Comparison of ENCODE assay signal across 20 mouse cellular contexts in the genomic region with DNA sequence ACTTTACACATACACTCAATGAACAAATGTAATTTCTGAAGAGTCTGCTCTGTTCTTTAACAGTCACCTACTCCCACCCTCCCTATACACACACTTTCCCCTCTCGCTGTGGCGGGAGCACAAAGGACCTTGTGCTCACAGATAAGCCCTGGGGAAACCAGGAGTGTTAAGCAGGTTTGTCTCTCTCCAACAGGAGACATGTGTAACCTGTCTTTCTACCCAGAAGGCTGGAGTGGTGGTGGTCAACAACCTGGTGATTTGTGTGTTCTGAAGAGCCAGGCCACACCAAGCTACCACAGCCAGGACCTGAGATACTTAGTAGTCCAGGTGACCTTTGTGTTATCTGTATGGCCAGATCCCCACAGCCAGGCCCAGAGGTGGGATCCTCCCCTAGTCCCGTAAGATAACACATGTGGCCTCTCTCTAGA. TPM values are rescaled to one million over a fixed set of nuclear protein-coding genes. Genes with fewer than 3 reads are reported as not detected.
A peak's percentile ranks its signal among the peaks of the same experiment; 100 is the strongest.
DNase-seq lines count a peak whose midpoint lies in the region; ATAC-seq and TF ChIP-seq lines count a peak whose summit lies in the region.
"Had no signal": no experiment of that assay in that cellular context is flagged by ENCODE, and none has a peak within 500 bp of the region (broad histone marks: within the 10 kb centered on the region; RNA-seq: fewer than 3 reads in every experiment).

No protein-coding gene starts in this region.

- no peaks in the 10 kb centered on the region for H3K36me3 ChIP-seq in heart, embryonic 13.5 days
- peaks cover 0 to 38% of the 10 kb centered on the region in 2 experiments; a peak in 2 of 4 replicates for H3K36me3 ChIP-seq in MEL (ENCODE audit: control insufficient read depth in 1 of 2, insufficient read depth in 2 of 2, low read length in 2 of 2)
- H3K36me3 ChIP-seq in liver, postnatal 0 days (replicated peaks; ENCODE audit: insufficient read depth, low read length) = no peaks in the 10 kb centered on the region
- H3K36me3 ChIP-seq in kidney, adult 2 months (ENCODE audit: control insufficient read depth, insufficient read depth, low read length) = no peaks in the 10 kb centered on the region

- TF ChIP-seq RAD21 in MEL (IDR thresholded peaks at IDR 0.05; ENCODE audit: low read depth, low read length) = no peak

- no peak; a peak in 1 of 6 replicates for TF ChIP-seq CTCF in MEL (IDR thresholded peaks at IDR 0.05 in 2 of 3, conservative IDR thresholded peaks at IDR 0.05 in 1 of 3; ENCODE audit: control insufficient read depth in 1 of 3, insufficient read depth in 1 of 3, low read depth in 2 of 3, low read length in 3 of 3, poor library complexity in 1 of 3, severe bottlenecking in 1 of 3)
- no peak for TF ChIP-seq CTCF in liver, postnatal 0 days (IDR thresholded peaks at IDR 0.05; ENCODE audit: low read depth)
- TF ChIP-seq CTCF in kidney, adult 2 months (conservative IDR thresholded peaks at IDR 0.05; ENCODE audit: insufficient read depth, insufficient read length, low read depth, low read length) = no peak

- no peak for TF ChIP-seq POLR2A in MEL (IDR thresholded peaks at IDR 0.05; ENCODE audit: control insufficient read depth in 1 of 2, insufficient read depth in 1 of 2, low read depth in 1 of 2, low read length in 2 of 2, poor library complexity in 1 of 2)
- TF ChIP-seq POLR2A in kidney, adult 2 months (IDR thresholded peaks at IDR 0.05; ENCODE audit: low read depth, low read length) = no peak

- H3K9ac ChIP-seq in heart, embryonic 13.5 days = no peak overlapping the region
- H3K9ac ChIP-seq in MEL (ENCODE audit: control insufficient read depth, low read depth, low read length, poor library complexity, severe bottlenecking) = no peak overlapping the region
- 0 out of 2 replicates have a peak overlapping the region, but pooled peaks have one; percentile 18 for H3K9ac ChIP-seq in liver, postnatal 0 days (replicated peaks)

- peaks cover 12% of the 10 kb centered on the region for H3K4me1 ChIP-seq in heart, embryonic 13.5 days
- H3K4me1 ChIP-seq in MEL (ENCODE audit: control insufficient read depth in 1 of 2, insufficient read depth in 2 of 2, low read length in 2 of 2) = peaks cover 27 to 43% of the 10 kb centered on the region in 2 experiments
- peaks cover 40% of the 10 kb centered on the region for H3K4me1 ChIP-seq in liver, postnatal 0 days (ENCODE audit: insufficient read depth)
- no peaks in the 10 kb centered on the region for H3K4me1 ChIP-seq in kidney, adult 2 months (ENCODE audit: control insufficient read depth, insufficient read depth, low read length)

- no peak for TF ChIP-seq EP300 in MEL (IDR thresholded peaks at IDR 0.05; ENCODE audit: low read depth in 1 of 2, low read length in 2 of 2)
- peak; percentile 95 for TF ChIP-seq EP300 in liver, postnatal 0 days (IDR thresholded peaks at IDR 0.05; ENCODE audit: low read depth)

- no peaks in the 10 kb centered on the region for H3K9me3 ChIP-seq in heart, embryonic 13.5 days
- no peaks in the 10 kb centered on the region for H3K9me3 ChIP-seq in MEL (replicated peaks; ENCODE audit: insufficient read depth, low read length)
- H3K9me3 ChIP-seq in liver, postnatal 0 days (ENCODE audit: low read length) = no peaks in the 10 kb centered on the region

- no peak for DNase-seq in heart, postnatal 14 days
- peak; percentile 66 for DNase-seq in MEL (ENCODE audit: low read depth, low spot score)
- DNase-seq in liver, postnatal 0 days = peak; percentile 49
- no peak for DNase-seq in kidney, adult 2 months
- no peak for DNase-seq in cerebellum, postnatal 36 days
- DNase-seq in kidney, postnatal 10 days = no peak
- DNase-seq: adrenal gland, postnatal 10 days; cerebellum, adult 11 months; gastrocnemius, postnatal 36 days; lung, adult 18-20 months; midbrain, embryonic 14.5 days; right cerebral cortex, adult 18-20 months had no signal

- H3K79me2 ChIP-seq in MEL (ENCODE audit: control insufficient read depth, insufficient read depth, low read length, poor library complexity) = no peaks in the 10 kb centered on the region

- no peak overlapping the region for H3K4me2 ChIP-seq in heart, embryonic 13.5 days
- H3K4me2 ChIP-seq in liver, postnatal 0 days (ENCODE audit: low read depth, low read length) = peak overlapping the region; percentile 61

- ATAC-seq in heart, embryonic 13.5 days (ENCODE audit: extremely low read depth, insufficient number of reproducible peaks, low FRiP score, low TSS enrichment) = no peak
- ATAC-seq in erythroid progenitor cell, adult 5-6 weeks (replicated peaks; ENCODE audit: low FRiP score, poor library complexity, severe bottlenecking) = peak; percentile 80
- ATAC-seq in liver, postnatal 0 days = peak; percentile 64
- ATAC-seq: Patski had no signal

- no peak overlapping the region for H3K4me3 ChIP-seq in heart, embryonic 13.5 days
- no peak overlapping the region for H3K4me3 ChIP-seq in MEL (ENCODE audit: control insufficient read depth in 1 of 2, insufficient read depth in 1 of 2, low read depth in 2 of 2, low read length in 2 of 2)
- H3K4me3 ChIP-seq in liver, postnatal 0 days (ENCODE audit: low read depth, low read length) = no peak overlapping the region
- no peak overlapping the region for H3K4me3 ChIP-seq in kidney, adult 2 months (ENCODE audit: insufficient read depth, low read depth, low read length)

- peak overlapping the region; percentile 31; the same call in 1 of the 2 replicates for H3K27ac ChIP-seq in heart, embryonic 13.5 days (replicated peaks)
- H3K27ac ChIP-seq in MEL (ENCODE audit: control insufficient read depth, low read depth, low read length) = peak overlapping the region; percentile 3; the same call in 1 of the 2 replicates
- peak overlapping the region; percentile 67 for H3K27ac ChIP-seq in liver, postnatal 0 days (ENCODE audit: low read depth)
- H3K27ac ChIP-seq in kidney, adult 2 months (ENCODE audit: insufficient read depth, low read depth, low read length) = no peak overlapping the region
- H3K27ac ChIP-seq: kidney, postnatal 0 days had no signal

- intact Hi-C loops in heart, postnatal 14 days (cut with DNase I) = loop anchor here (5.0 to 10.0 kb wide), 3 partner anchors 106 to 318 kb away; partner anchors contain the start of gene Ensa

- no peaks in the 10 kb centered on the region for H3K27me3 ChIP-seq in heart, embryonic 13.5 days (replicated peaks)
- H3K27me3 ChIP-seq in MEL (ENCODE audit: control insufficient read depth in 1 of 2, insufficient read depth in 2 of 2, low read length in 2 of 2) = no peaks in the 10 kb centered on the region
- no peaks in the 10 kb centered on the region for H3K27me3 ChIP-seq in liver, postnatal 0 days (ENCODE audit: insufficient read depth, low read length)
- no peaks in the 10 kb centered on the region for H3K27me3 ChIP-seq in kidney, adult 2 months (replicated peaks; ENCODE audit: control insufficient read depth, insufficient read depth, low read length)
- H3K27me3 ChIP-seq: Patski had no signal

- 59% methylated on average over 3 of the region's 3 CpGs for whole genome bisulfite sequencing in heart, embryonic 13.5 days
- WGBS in liver, postnatal 0 days (ENCODE audit: insufficient replicate concordance) = 36% methylated on average over 3 of the region's 3 CpGs
- WGBS in kidney, adult 2 months = 98% methylated on average over 3 of the region's 3 CpGs

TF ChIP-seq in MEL, 35 proteins besides CTCF, POLR2A, EP300 and RAD21 (continues in another document):
- TF ChIP-seq CHD1 (IDR thresholded peaks at IDR 0.05; ENCODE audit: low read depth, low read length) (no peak), ZKSCAN1 (IDR thresholded peaks at IDR 0.05; ENCODE audit: low read depth, low read length) (no peak), USF2 (IDR thresholded peaks at IDR 0.05; ENCODE audit: borderline replicate concordance in 1 of 2, insufficient read depth in 1 of 2, low read depth in 1 of 2, low read length in 2 of 2) (no peak), TAL1 (IDR thresholded peaks at IDR 0.05; ENCODE audit: low read length) (peak; percentile 80), HCFC1 (IDR thresholded peaks at IDR 0.05; ENCODE audit: low read depth, low read length) (no peak), SIN3A (IDR thresholded peaks at IDR 0.05; ENCODE audit: low read length) (no peak), ZMIZ1 (IDR thresholded peaks at IDR 0.05; ENCODE audit: low read depth, low read length) (no peak), BHLHE40 (IDR thresholded peaks at IDR 0.05; ENCODE audit: borderline replicate concordance, low read depth, low read length) (no peak)

RNA-seq across cellular contexts. Expression of gene Ctss, which starts 10.0 kb away (rescaled TPM):
- polyA plus RNA-seq in heart, embryonic 13.5 days (2015; fragmentation: Nextera tagmentation; extraction: Ambion mirVana) = 12.3 and 13.4 TPM in 2 replicates
- 10 to 100 TPM; 11.6 to 12.7 TPM for total RNA-seq in heart, postnatal 14 days (2021)
- not detected in 2 replicates for total RNA-seq in MEL (2012; rRNA removed)
- polyA plus RNA-seq in MEL (2012; ENCODE audit: insufficient read depth in 1 of 2, insufficient read length in 2 of 2, low read depth in 1 of 2, low replicate concordance in 2 of 2, missing spikeins in 1 of 2) = not detected
- total RNA-seq in erythroid progenitor cell, adult 5-6 weeks (2015; ENCODE audit: low replicate concordance) = 97.3 and 108 TPM in 2 replicates
- 104 and 120 TPM in 2 replicates for total RNA-seq in erythroid progenitor cell, adult 5-6 weeks (2017; ENCODE audit: low replicate concordance)
- 89.4 and 92.8 TPM in 2 replicates for polyA plus RNA-seq in liver, postnatal 0 days (2015; fragmentation: Nextera tagmentation; extraction: Ambion mirVana)
- polyA plus RNA-seq in kidney, adult 2 months (2012; rRNA removed) = 8.2 and 18.1 TPM in 2 replicates
- polyA plus RNA-seq: C2C12, Patski had no signal

RNA-seq across cellular contexts. Expression of gene Ctsk, which starts 17.6 kb away (rescaled TPM):
- polyA plus RNA-seq in heart, embryonic 13.5 days (2015; fragmentation: Nextera tagmentation; extraction: Ambion mirVana) = 15.5 and 17.0 TPM in 2 replicates
- total RNA-seq in heart, postnatal 14 days (2021) = 10 to 100 TPM; 13.6 to 14.3 TPM
- 0.08 TPM in 1 of 2 replicates, not detected in the other for total RNA-seq in MEL (2012; rRNA removed)
- under 1 TPM in 1 of 2 experiments, not detected in 1; 0.10 TPM for polyA plus RNA-seq in MEL (2012; ENCODE audit: insufficient read depth in 1 of 2, insufficient read length in 2 of 2, low read depth in 1 of 2, low replicate concordance in 2 of 2, missing spikeins in 1 of 2)
- 3.4 TPM in 1 of 2 replicates, not detected in the other for total RNA-seq in erythroid progenitor cell, adult 5-6 weeks (2015; ENCODE audit: low replicate concordance)
- not detected in 2 replicates for total RNA-seq in erythroid progenitor cell, adult 5-6 weeks (2017; ENCODE audit: low replicate concordance)
- 2.0 and 2.3 TPM in 2 replicates for polyA plus RNA-seq in liver, postnatal 0 days (2015; fragmentation: Nextera tagmentation; extraction: Ambion mirVana)
- 6.5 and 8.2 TPM in 2 replicates for polyA plus RNA-seq in kidney, adult 2 months (2012; rRNA removed)
- total RNA-seq: hematopoietic stem cell, adult 5-6 weeks had no signal

RNA-seq across cellular contexts. Expression of gene Hormad1, which starts 42.8 kb away (rescaled TPM):
- not detected in 2 replicates for polyA plus RNA-seq in heart, embryonic 13.5 days (2015; fragmentation: Nextera tagmentation; extraction: Ambion mirVana)
- total RNA-seq in heart, postnatal 14 days (2021) = not detected
- total RNA-seq in MEL (2012; rRNA removed) = not detected in 2 replicates
- not detected for polyA plus RNA-seq in MEL (2012; ENCODE audit: insufficient read depth in 1 of 2, insufficient read length in 2 of 2, low read depth in 1 of 2, low replicate concordance in 2 of 2, missing spikeins in 1 of 2)
- total RNA-seq in erythroid progenitor cell, adult 5-6 weeks (2015; ENCODE audit: low replicate concordance) = not detected in 2 replicates
- not detected in 2 replicates for total RNA-seq in erythroid progenitor cell, adult 5-6 weeks (2017; ENCODE audit: low replicate concordance)
- polyA plus RNA-seq in liver, postnatal 0 days (2015; fragmentation: Nextera tagmentation; extraction: Ambion mirVana) = not detected in 2 replicates
- not detected in 2 replicates for polyA plus RNA-seq in kidney, adult 2 months (2012; rRNA removed)
- total RNA-seq: adrenal gland, postnatal 10 days; gastrocnemius, postnatal 36 days; hematopoietic stem cell, adult 5-6 weeks; layer of hippocampus, postnatal 14 days had no signal
- polyA plus RNA-seq: C2C12; kidney, postnatal 0 days; midbrain, embryonic 14.5 days; neural tube, embryonic 14.5 days; Patski had no signal

Comparison
In these comparisons a context has a peak if more than half of its experiments do, and no peak if none do; other contexts are left out.
1. DNase-seq: peak in MEL (single experiment) and liver, postnatal 0 days (single experiment); none in heart, postnatal 14 days (0 of 2), kidney, adult 2 months (single experiment), cerebellum, postnatal 36 days (0 of 2) and kidney, postnatal 10 days (single experiment).